ENCODE assay signal across 22 mouse cellular contexts in genomic region chr16:90792066-90792465, GRCm38 (mm10). TPM values are rescaled to one million over a fixed set of nuclear protein-coding genes. Genes with fewer than 3 reads are reported as not detected.
DNase-seq lines count a peak whose midpoint lies in the region; ATAC-seq and TF ChIP-seq lines count a peak whose summit lies in the region.
"Had no signal": no experiment of that assay in that cellular context is flagged by ENCODE, and none has a peak within 500 bp of the region (broad histone marks: within the 10 kb centered on the region; RNA-seq: fewer than 3 reads in every experiment).

No protein-coding gene starts in this region.

- 88% methylated on average over 5 of the region's 5 CpGs for WGBS in stomach, postnatal 0 days

- TF ChIP-seq EP300 in stomach, postnatal 0 days (optimal IDR thresholded peaks at IDR 0.05) = no peak

- H3K4me2 ChIP-seq in stomach, postnatal 0 days (replicated peaks; ENCODE audit: low read depth) = no peak overlapping the region
- H3K4me2 ChIP-seq: forebrain, embryonic 13.5 days; heart, embryonic 12.5 days; heart, embryonic 15.5 days; hindbrain, embryonic 13.5 days; intestine, embryonic 15.5 days had no signal

- H3K36me3 ChIP-seq in stomach, postnatal 0 days (ENCODE audit: control insufficient read depth, insufficient read depth, low read length) = peaks cover 14% of the 10 kb centered on the region

- H3K9ac ChIP-seq in stomach, postnatal 0 days (ENCODE audit: low read length) = no peak overlapping the region
- H3K9ac ChIP-seq: forebrain, embryonic 13.5 days; heart, embryonic 12.5 days; heart, embryonic 15.5 days; hindbrain, embryonic 13.5 days; intestine, embryonic 15.5 days had no signal

- peak; percentile 18 to 29 for DNase-seq in frontal cortex, postnatal 36 days (ENCODE audit: low spot score in 2 of 2)
- DNase-seq in frontal cortex, postnatal 14 days (ENCODE audit: low spot score in 2 of 2) = no peak
- peak; percentile 61 for DNase-seq in right cerebral cortex, adult 18-20 months
- DNase-seq in right cerebral cortex, postnatal 14 days = no peak
- no peak for DNase-seq in stomach, postnatal 0 days (ENCODE audit: low spot score)
- DNase-seq in cerebellum, postnatal 10 days = no peak
- DNase-seq: cerebellum, adult 11-12 months; cerebellum, adult 8-10 months; gastrocnemius, postnatal 25 days; heart, postnatal 10 days; heart, postnatal 36 days had no signal

- no peaks in the 10 kb centered on the region for H3K4me1 ChIP-seq in stomach, postnatal 0 days (replicated peaks; ENCODE audit: control insufficient read depth, insufficient read depth)
- H3K4me1 ChIP-seq: forebrain, embryonic 13.5 days; heart, embryonic 15.5 days; hindbrain, embryonic 13.5 days; intestine, embryonic 15.5 days had no signal

- H3K27me3 ChIP-seq in stomach, postnatal 0 days (ENCODE audit: control insufficient read depth, insufficient read depth, low read length) = no peaks in the 10 kb centered on the region
- H3K27me3 ChIP-seq: forebrain, embryonic 13.5 days; heart, embryonic 12.5 days; heart, embryonic 15.5 days; hindbrain, embryonic 13.5 days; intestine, embryonic 15.5 days had no signal

- no peak for TF ChIP-seq CTCF in stomach, postnatal 0 days (IDR thresholded peaks at IDR 0.05; ENCODE audit: low read depth)

- H3K4me3 ChIP-seq in stomach, postnatal 0 days (ENCODE audit: low read depth, low read length) = no peak overlapping the region
- H3K4me3 ChIP-seq: forebrain, embryonic 10.5 days; forebrain, embryonic 13.5 days; heart, embryonic 12.5 days; heart, embryonic 15.5 days; hindbrain, embryonic 10.5 days; hindbrain, embryonic 13.5 days; intestine, embryonic 15.5 days had no signal

- H3K9me3 ChIP-seq in stomach, postnatal 0 days (ENCODE audit: control insufficient read depth, low read length) = no peaks in the 10 kb centered on the region
- H3K9me3 ChIP-seq: forebrain, embryonic 10.5 days; forebrain, embryonic 13.5 days; heart, embryonic 12.5 days; heart, embryonic 15.5 days; hindbrain, embryonic 10.5 days; hindbrain, embryonic 13.5 days; intestine, embryonic 15.5 days had no signal

- 0 out of 2 replicates have a peak overlapping the region, but pooled peaks have one; percentile 8 for H3K27ac ChIP-seq in stomach, postnatal 0 days (replicated peaks)
- H3K27ac ChIP-seq: forebrain, embryonic 10.5 days; forebrain, embryonic 13.5 days; heart, embryonic 15.5 days; hindbrain, embryonic 10.5 days; hindbrain, embryonic 13.5 days; intestine, embryonic 15.5 days had no signal

- 0 out of 2 replicates have a peak, but pooled peaks have one; percentile 4 for ATAC-seq in stomach, postnatal 0 days (ENCODE audit: low FRiP score, low TSS enrichment)
- ATAC-seq: CD4-positive, CD25-positive, alpha-beta regulatory T cell, adult 4 months; forebrain, embryonic 13.5 days; forebrain, embryonic 16.5 days; hindbrain, embryonic 16.5 days; intestine, embryonic 15.5 days had no signal

RNA-seq across cellular contexts. Expression of gene Urb1, which starts 18.1 kb away (rescaled TPM):
- 2.7 TPM in 2 replicates for polyA plus RNA-seq in stomach, postnatal 0 days (2015; fragmentation: Nextera tagmentation; extraction: Ambion mirVana)

RNA-seq across cellular contexts. Expression of gene Eva1c, which starts 34.5 kb away (rescaled TPM):
- 3.0 and 3.6 TPM in 2 replicates for polyA plus RNA-seq in stomach, postnatal 0 days (2015; fragmentation: Nextera tagmentation; extraction: Ambion mirVana)
- polyA plus RNA-seq: CD4-positive, CD25-positive, alpha-beta regulatory T cell, adult 4 months had no signal

RNA-seq across cellular contexts. Expression of gene Mrap, which starts 54.1 kb away (rescaled TPM):
- polyA plus RNA-seq in stomach, postnatal 0 days (2015; fragmentation: Nextera tagmentation; extraction: Ambion mirVana) = 0.16 TPM in 1 of 2 replicates, not detected in the other
- polyA plus RNA-seq: C2C12; CD4-positive, CD25-positive, alpha-beta regulatory T cell, adult 4 months; forebrain, embryonic 13.5 days; forebrain, embryonic 16.5 days; hindbrain, embryonic 13.5 days had no signal

Comparison
In these comparisons a context has a peak if more than half of its experiments do, and no peak if none do; other contexts are left out.
1. DNase-seq: peak in frontal cortex, postnatal 36 days (2 of 2) and right cerebral cortex, adult 18-20 months (single experiment); none in frontal cortex, postnatal 14 days (0 of 2), right cerebral cortex, postnatal 14 days (single experiment), stomach, postnatal 0 days (single experiment) and cerebellum, postnatal 10 days (0 of 2).